Mouse (Mus musculus) myocyte (in vitro differentiated cells): ENCODE results near the gene Sox21.

ENCODE experiments used
- E2F4 ChIP-seq: IDR thresholded peaks from one replicate; pipeline ENCODE4 v1.6.1; 2011; ENCODE audit warnings: mild to moderate bottlenecking, control low read depth, moderate library complexity; ENCODE audit not compliant: insufficient read depth
- MYOD1 ChIP-seq, 3 experiments: IDR thresholded peaks; one replicate each; pipeline ENCODE4 v1.6.1; 2011; ENCODE audit warnings: control low read depth in 2 of 3, low read depth in 2 of 3, mild to moderate bottlenecking in 2 of 3, moderate library complexity in 1 of 3; ENCODE audit not compliant: insufficient read length in 2 of 3, control insufficient read depth in 1 of 3
- MYOG ChIP-seq, 3 experiments: IDR thresholded peaks; one replicate each; pipeline ENCODE4 v1.6.1; 2011; ENCODE audit warnings: control low read depth in 2 of 3, low read depth in 2 of 3, mild to moderate bottlenecking in 2 of 3; ENCODE audit not compliant: insufficient read length in 2 of 3, control insufficient read depth in 1 of 3, insufficient read depth in 1 of 3
- POLR2A ChIP-seq: IDR thresholded peaks from one replicate; pipeline ENCODE4 v1.6.1; 2011; ENCODE audit warnings: low read depth, mild to moderate bottlenecking, control low read depth, moderate library complexity; ENCODE audit not compliant: insufficient read length
- POLR2AphosphoS2 ChIP-seq: IDR thresholded peaks from one replicate; pipeline ENCODE4 v1.6.1; 2011; ENCODE audit warnings: low read depth, control low read depth; ENCODE audit not compliant: insufficient read length
- REST ChIP-seq: IDR thresholded peaks from one replicate; pipeline ENCODE4 v1.6.1; 2011; ENCODE audit warnings: mild to moderate bottlenecking, control low read depth, moderate library complexity; ENCODE audit not compliant: insufficient read depth, insufficient read length
- TCF12 ChIP-seq: IDR thresholded peaks from one replicate; pipeline ENCODE4 v1.6.1; 2011; ENCODE audit warnings: mild to moderate bottlenecking, control low read depth; ENCODE audit not compliant: poor library complexity, insufficient read depth, severe bottlenecking

DNA sequence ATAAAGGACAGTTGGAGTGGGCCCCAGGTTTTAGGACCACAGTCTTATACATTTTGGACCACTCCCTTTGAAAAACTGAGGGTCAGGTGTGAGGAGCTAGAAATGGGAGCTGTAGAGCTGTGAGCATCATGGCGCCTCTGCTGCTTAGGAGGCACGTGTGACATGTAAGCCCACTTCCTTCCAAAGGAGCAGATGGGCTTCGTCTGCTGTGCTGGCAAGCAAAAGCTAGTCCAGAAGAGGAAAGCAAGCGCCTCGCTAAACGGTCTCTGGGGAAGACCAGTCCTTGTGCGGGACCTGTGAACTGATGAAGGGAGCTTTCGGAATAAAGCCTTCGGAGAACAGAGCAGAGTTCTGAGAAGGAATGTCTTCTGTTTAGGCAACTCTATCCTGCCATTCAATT is 45.4 kb downstream of the Sox21 start:
- TF ChIP-seq E2F4, result no peak
- no peak for TF ChIP-seq POLR2A
- TF ChIP-seq POLR2AphosphoS2, result no peak
- no peak for TF ChIP-seq REST
- TF ChIP-seq TCF12, result no peak
- TF ChIP-seq MYOG (IDR thresholded peaks at IDR 0.05; ENCODE audit: control insufficient read depth in 1 of 3, insufficient read depth in 1 of 3, insufficient read length in 2 of 3, low read depth in 2 of 3), result no peak
- no peak for TF ChIP-seq MYOD1 (IDR thresholded peaks at IDR 0.05; ENCODE audit: control insufficient read depth in 1 of 3, insufficient read length in 2 of 3, low read depth in 2 of 3)
